Mouse (Mus musculus) duodenum, adult 2 months (tissue): ENCODE data around the gene Ppp2r3c. TPM values are rescaled to one million over a fixed set of nuclear protein-coding genes. Genes with fewer than 3 reads are reported as not detected.

ENCODE experiments used
- polyA plus RNA-seq: library from polyadenylated mRNA; depleted of rRNA; stranded (reverse); fragments of >200 nt; gene quantifications from 2 replicates; pipeline ENCODE4 v1.2.3, GENCODE M21; 2012; ENCODE audit warnings: low replicate concordance; rRNA removed

The Ppp2r3c gene
- polyA plus RNA-seq = 0.19 and 0.43 TPM in 2 replicates

DNA sequence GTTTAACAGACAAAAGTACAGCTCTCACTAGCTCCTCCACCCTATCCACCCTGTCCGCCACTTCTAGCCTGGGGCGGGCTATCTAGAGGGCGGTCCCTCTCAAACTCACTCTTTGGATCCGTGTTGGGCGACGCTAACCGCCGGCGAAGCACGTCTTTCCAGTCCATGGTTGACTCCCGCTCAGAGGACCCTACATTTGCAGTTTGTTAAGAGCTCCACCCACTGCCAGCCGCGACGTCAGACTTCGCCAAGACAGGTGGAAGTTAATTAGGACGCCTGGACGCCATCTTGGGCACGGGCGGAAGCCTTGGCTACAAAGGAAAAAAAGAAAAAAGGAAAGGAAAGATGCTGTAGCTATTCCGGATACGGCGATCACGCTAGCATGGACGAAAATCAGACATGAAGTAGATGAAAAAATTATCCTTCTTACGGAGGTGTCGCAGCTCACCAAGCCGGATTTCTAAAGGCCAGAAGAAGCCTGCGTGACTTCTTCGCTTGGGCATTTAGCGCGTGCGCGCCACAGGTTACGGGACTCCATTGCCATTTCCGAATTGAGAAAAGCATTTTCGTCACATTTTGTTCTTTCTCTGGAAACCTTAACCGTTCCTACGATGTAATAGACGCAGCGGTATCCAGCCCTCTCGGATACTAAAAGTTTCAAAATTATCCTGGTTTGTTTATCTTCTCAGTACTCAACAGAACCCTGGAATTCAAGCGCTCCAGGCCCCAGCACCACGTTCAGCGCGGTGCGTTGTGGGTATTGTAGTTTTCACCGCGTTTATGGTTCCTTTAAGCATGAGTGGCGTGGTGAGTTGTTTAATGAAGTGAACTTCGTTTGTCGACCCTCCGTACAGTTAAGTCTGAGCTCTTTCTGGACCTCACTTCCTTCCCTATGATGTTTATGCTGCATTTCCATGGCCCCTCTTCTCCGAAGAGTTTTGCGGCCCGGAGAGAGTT, at the start of gene Ppp2r3c:
Gene Ppp2r3c (minus strand): TSS at position 514 of the 957 bp plus-strand sequence.

GRCm38 (mm10) chr12:55299336-55299735, 3.5 kb downstream of the Ppp2r3c start, which contains the start of gene 1110008L16Rik:
TSS of gene 1110008L16Rik (plus strand) at chr12:55299577.

GRCm38 (mm10) chr12:55229626-55230519, 72.9 kb downstream of the Ppp2r3c start, which contains the start of gene Srp54c:
TSS of gene Srp54c (plus strand) at chr12:55230168.

Other genes starting within 250 kb of the Ppp2r3c start
- gene 2700097O09Rik, start 222.9 kb downstream of the Ppp2r3c start, polyA plus RNA-seq = 1.1 and 1.2 TPM in 2 replicates
- 7.2 and 12.8 TPM in 2 replicates for gene Srp54a, start 222.7 kb downstream of the Ppp2r3c start, polyA plus RNA-seq
- gene Fam177a, start 178.5 kb downstream of the Ppp2r3c start, polyA plus RNA-seq = 2.3 and 4.0 TPM in 2 replicates
- gene Srp54b, start 147.9 kb downstream of the Ppp2r3c start, polyA plus RNA-seq = 10.7 and 28.1 TPM in 2 replicates
- gene 1700047I17Rik2, start 103.4 kb downstream of the Ppp2r3c start, polyA plus RNA-seq = not detected in 2 replicates
- gene Srp54c, start 72.8 kb downstream of the Ppp2r3c start, polyA plus RNA-seq = 0.79 and 1.9 TPM in 2 replicates
- 4.2 and 7.1 TPM in 2 replicates for gene 1110008L16Rik, start 3.4 kb downstream of the Ppp2r3c start, polyA plus RNA-seq
- gene Psma6, start 81.2 kb upstream of the Ppp2r3c start, polyA plus RNA-seq = 10.4 and 11.2 TPM in 2 replicates
- 140 and 338 TPM in 2 replicates for gene Nfkbia, start 189.6 kb upstream of the Ppp2r3c start, polyA plus RNA-seq